Mouse (Mus musculus) C2C12 (cell line): ENCODE results near the gene Ly6g6d.

Experiments used
- CTCF ChIP-seq: IDR thresholded peaks from one replicate; pipeline ENCODE4 v1.5.1; 2011; ENCODE audit not compliant: control insufficient read depth, insufficient read depth, insufficient read length
- FOSL1 ChIP-seq: IDR thresholded peaks from one replicate; pipeline ENCODE4 v1.8.0; 2011; ENCODE audit warnings: mild to moderate bottlenecking, low read length; ENCODE audit not compliant: poor library complexity, insufficient read depth, severe bottlenecking

DNA sequence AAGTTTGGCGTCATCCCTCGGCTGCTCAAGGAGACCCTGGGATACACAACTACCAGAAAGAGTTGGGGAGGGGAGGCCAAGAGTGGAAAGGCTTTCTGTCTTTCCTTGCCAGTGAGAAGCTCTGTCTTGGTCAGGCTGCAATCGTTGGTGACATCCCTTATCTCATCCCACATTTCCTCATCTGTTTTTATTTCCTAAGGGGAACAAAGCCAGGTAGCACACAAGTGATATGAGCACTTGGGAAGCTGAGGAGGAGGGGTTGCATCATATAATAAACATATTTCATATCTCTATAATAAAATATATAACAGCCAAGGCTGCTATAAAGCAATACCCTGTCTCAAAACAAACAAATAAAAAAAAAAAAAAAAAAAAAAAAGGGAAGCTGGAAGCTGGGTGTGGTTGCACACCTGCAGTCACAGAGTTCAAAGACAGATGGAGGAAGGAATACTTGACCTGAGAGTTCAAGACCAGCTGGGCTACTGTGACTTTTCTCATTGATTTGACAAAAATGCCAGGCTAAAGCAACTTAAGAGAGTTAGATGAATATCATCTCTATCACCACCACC lies 6.1 kb upstream of the Ly6g6d start:
- no peak for TF ChIP-seq CTCF
- no peak for TF ChIP-seq FOSL1
